Mouse (Mus musculus) gastrocnemius, postnatal 14 days (tissue): ENCODE measurements around the gene Rec114. TPM values are rescaled to one million over a fixed set of nuclear protein-coding genes. Genes with fewer than 3 reads are reported as not detected.

Experiments used
- DNase-seq: peaks from one replicate; pipeline ENCODE4 v3.0.0; 2021; ENCODE audit warnings: mixed read lengths
- intact Hi-C: fragments of 180-260 bp; cut with DNase I; formaldehyde crosslinking; loops from one replicate; pipeline ENCODE4 v1.15.1; 2025; ENCODE audit warnings: low total_unique reads
- total RNA-seq, 2 experiments: library from RNA; stranded (reverse); gene quantifications; 2 replicates each; pipeline ENCODE4 v1.2.3; 2021

Rec114 gene
- total RNA-seq, 2 experiments from 2014 or later: 0.45 TPM; not detected in 1

GRCm38 (mm10) chr9:58720167-58720566, 23.6 kb downstream of the Rec114 start:
- intact Hi-C loops: no loop called here
- no peak for DNase-seq

- no peak for DNase-seq
- intact Hi-C loops: no loop called here
Measured at GRCm38 (mm10) chr9:58719471-58719870, 24.3 kb downstream of the Rec114 start.

GRCm38 (mm10) chr9:58718964-58719363, 24.8 kb downstream of the Rec114 start:
- intact Hi-C loops: no loop called here

GRCm38 (mm10) chr9:58716886-58717285, 26.9 kb downstream of the Rec114 start:
- no peak for DNase-seq
- intact Hi-C loops: no loop called here

More at GRCm38 (mm10) chr9:58718964-58719363, 24.8 kb downstream of the Rec114 start:
- DNase-seq: no peak

- intact Hi-C loops: no loop called here
- no peak for DNase-seq
Measured at GRCm38 (mm10) chr9:58710642-58711041, 33.1 kb downstream of the Rec114 start.

GRCm38 (mm10) chr9:58709939-58710338, 33.8 kb downstream of the Rec114 start:
- DNase-seq: peak; percentile 52
- intact Hi-C loops: no loop called here

- no peak for DNase-seq
- intact Hi-C loops: no loop called here
Measured at GRCm38 (mm10) chr9:58707796-58708195, 36.0 kb downstream of the Rec114 start.

GRCm38 (mm10) chr9:58706024-58706423, 37.7 kb downstream of the Rec114 start:
- no peak for DNase-seq
- intact Hi-C loops: no loop called here

- intact Hi-C loops: no loop called here
- DNase-seq: no peak
Measured at GRCm38 (mm10) chr9:58703766-58704165, 40.0 kb downstream of the Rec114 start.

GRCm38 (mm10) chr9:58701751-58702150, 42.0 kb downstream of the Rec114 start:
- DNase-seq: no peak
- intact Hi-C loops: no loop called here

- intact Hi-C loops: no loop called here
- no peak for DNase-seq
Measured at GRCm38 (mm10) chr9:58698486-58698885, 45.3 kb downstream of the Rec114 start.

GRCm38 (mm10) chr9:58691471-58691870, 52.3 kb downstream of the Rec114 start:
- intact Hi-C loops: no loop called here
- DNase-seq: no peak

- DNase-seq: no peak
- intact Hi-C loops: no loop called here
Measured at GRCm38 (mm10) chr9:58690701-58691100, 53.1 kb downstream of the Rec114 start.

GRCm38 (mm10) chr9:58688076-58688475, 55.7 kb downstream of the Rec114 start:
- intact Hi-C loops: no loop called here
- no peak for DNase-seq

GRCm38 (mm10) chr9:58685290-58685689, 58.5 kb downstream of the Rec114 start:
- intact Hi-C loops: no loop called here
- no peak for DNase-seq

GRCm38 (mm10) chr9:58683372-58683771, 60.4 kb downstream of the Rec114 start:
- intact Hi-C loops: no loop called here
- DNase-seq: no peak

- no peak for DNase-seq
- intact Hi-C loops: no loop called here
Measured at GRCm38 (mm10) chr9:58682106-58682505, 61.7 kb downstream of the Rec114 start.

GRCm38 (mm10) chr9:58681411-58681810, 62.4 kb downstream of the Rec114 start:
- no peak for DNase-seq
- intact Hi-C loops: no loop called here

- no peak for DNase-seq
Measured at GRCm38 (mm10) chr9:58675371-58675770, 68.4 kb downstream of the Rec114 start.

GRCm38 (mm10) chr9:58674736-58675135, 69.0 kb downstream of the Rec114 start:
- no peak for DNase-seq
- intact Hi-C loops: no loop called here

More at GRCm38 (mm10) chr9:58675371-58675770, 68.4 kb downstream of the Rec114 start:
- intact Hi-C loops: no loop called here

- intact Hi-C loops: no loop called here
- DNase-seq: peak; percentile 52
Measured at GRCm38 (mm10) chr9:58672474-58672873, 71.3 kb downstream of the Rec114 start.

- DNase-seq: no peak
- intact Hi-C loops: no loop called here
Measured at GRCm38 (mm10) chr9:58669819-58670218, 73.9 kb downstream of the Rec114 start.
